Mouse (Mus musculus): ENCODE measurements at regions not wholly inside any gene's neighbourhood (a gene's known extent, or its start where the extent isn't known, plus 50 kb on each side); places are given as distances from the start of the nearest gene placed in this dataset.
"Not testable (repeated sequence)": the region's sequence is repeated elsewhere in the genome, so short reads cannot be mapped to it uniquely, and the experiment has no call there.

DNA sequence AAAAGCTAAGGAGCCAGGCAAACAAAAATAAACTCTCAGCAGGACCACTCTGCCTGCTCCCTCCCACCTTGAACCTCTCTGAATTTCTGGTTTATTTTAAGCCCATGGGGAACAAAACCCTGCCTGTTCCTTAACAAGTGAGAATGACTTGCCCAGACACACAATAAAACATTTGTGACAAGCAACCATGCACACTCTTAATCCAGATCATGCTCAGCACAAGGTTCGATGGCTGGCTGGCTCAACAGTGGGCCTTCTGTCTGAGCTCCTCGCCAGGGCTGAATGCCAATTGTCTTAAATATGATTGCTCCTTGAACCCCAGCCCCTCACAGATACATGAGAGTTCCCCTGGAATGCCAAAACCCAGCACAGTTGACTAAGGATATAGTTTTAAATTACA is 468.3 kb upstream of the Nrsn1 start:
- intact Hi-C loops (cut with DNase I), result no loop called here

DNA sequence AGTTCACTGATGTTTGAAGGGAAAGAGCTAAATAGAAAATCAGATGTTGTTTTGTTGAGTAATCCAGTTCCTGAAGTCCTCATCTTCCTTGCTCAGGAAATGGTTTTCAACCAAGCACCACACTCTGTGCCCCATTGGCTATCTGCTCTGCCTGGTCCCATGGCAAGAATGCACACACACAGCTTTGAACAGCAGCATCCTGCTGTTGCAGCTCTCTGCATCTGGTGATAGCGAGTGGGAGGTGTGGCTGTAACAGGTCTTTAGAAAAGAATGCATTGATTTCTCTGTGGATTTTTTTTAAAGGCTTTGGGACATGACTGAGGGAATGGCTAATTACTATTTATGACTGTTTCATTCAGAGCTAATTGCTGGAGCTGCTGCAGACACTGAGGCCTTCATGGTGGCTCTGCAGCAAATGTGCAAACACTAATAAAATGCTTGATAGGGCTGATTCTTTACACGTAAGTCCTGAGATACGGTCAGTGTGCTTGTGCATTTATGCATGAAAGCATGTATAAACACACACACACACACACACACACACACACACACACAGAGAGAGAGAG is 459.1 kb upstream of the Nrsn1 start:
- intact Hi-C loops (cut with DNase I), result no loop called here

DNA sequence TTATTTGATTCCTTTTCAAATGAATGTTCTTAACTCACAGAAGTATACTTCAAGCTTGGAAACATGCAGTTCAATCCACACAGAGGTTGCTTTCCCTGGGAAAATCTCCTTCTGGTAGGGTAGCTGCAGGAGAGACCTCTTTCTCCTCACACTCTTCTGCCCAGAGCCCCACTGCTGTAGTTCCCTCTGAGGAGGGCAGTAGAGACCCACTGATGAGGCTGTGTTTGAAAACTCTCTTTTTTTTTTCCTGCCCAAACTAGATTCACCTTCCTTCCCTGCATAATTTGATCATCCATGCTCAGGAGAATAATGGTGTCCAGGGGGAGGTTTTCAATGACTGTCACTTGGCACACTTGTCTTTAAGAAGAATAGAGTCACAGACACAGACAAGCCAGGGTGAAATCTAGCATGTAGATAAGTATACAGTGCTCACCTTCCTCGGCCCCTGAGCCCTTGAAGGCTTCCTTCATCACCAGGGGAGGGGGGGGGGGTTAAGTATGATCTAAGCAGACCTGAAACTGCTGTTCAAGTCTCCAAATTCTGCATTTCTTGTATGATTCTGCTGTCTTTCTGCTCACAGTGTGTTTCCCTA is 457.3 kb upstream of the Nrsn1 start:
- intact Hi-C loops (cut with DNase I), result no loop called here

DNA sequence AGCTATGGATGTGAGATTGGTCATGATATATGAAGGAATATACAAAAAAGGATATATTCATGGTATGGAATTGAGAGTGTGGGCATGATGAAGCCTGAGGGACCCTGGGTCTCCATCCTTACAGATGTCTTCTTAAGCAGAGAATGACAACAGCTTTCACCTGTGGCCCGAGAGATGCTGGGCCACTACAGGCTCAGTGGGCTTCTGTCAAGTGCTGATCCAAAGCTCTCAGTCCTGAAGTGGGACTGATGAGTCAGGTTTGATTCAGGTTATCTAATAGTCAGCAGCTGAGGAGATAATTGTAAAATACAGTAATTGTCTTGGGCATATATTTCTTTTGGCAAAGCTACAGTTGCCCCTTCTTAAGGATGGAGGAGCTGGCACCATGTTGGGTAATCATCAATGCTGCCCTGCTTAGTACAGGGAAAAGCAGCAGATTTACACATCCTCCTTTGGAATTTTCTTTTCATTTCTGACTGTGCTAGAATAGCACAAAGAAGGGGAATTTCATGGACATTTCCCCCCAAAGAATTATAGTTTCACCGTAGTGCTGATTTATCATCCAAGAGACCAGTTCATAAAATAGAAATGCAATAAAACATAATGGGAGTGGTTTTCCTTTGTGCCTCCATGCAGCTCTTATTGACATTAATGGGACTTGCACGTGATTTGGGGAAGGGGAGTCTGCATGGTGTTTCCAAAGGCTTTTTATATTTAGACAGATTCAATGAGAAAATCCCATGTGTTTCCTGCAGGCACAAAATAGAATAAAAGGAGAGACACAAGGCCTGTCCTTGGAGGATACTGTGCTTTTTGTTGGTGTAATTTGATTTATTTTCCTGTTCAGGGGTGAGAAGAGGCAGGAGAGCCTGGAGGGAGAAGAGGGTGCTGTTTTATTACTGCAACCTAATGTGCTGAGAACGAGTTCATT is 452.6 kb upstream of the Nrsn1 start:
- intact Hi-C loops (cut with DNase I), result no loop called here

DNA sequence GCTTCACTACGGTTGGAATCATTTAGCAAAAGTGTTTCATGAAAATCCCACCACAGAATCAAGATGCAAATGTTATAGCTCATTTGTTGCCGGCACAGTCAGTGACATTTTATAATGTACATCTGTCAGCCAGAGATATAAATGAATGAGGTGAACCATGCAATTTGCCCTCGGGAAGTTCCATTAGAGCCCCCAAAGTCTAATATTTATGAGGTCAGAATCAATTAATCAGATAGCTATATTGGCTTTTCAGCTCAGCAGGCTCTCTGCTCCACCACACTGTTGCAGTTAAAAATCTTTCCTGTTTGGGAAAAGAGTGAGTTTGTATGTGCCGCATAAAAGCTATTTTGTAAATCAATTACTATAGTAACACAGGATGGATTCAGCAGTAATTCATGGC is 430.7 kb upstream of the Nrsn1 start:
- intact Hi-C loops (cut with DNase I), result no loop called here

DNA sequence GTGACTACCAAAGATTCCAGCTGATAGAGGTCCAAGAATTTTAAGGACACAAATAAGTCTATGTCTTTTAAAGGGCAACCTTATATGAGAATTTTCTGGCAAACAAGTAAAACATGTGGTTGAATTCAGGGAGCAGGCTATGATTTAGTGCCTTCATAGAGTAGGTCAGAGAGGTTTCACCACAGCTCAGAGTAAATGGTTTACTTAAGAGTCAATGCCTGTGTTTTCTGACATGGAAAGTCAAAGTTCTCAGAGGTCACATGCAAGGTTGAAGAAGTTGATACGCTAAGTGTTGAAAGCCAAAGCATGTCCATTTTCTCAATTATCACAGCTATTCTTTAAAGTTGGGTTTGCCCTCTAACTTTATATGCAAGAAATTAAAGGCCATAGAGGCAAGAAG is 425.7 kb upstream of the Nrsn1 start:
- intact Hi-C loops (cut with DNase I), result no loop called here

DNA sequence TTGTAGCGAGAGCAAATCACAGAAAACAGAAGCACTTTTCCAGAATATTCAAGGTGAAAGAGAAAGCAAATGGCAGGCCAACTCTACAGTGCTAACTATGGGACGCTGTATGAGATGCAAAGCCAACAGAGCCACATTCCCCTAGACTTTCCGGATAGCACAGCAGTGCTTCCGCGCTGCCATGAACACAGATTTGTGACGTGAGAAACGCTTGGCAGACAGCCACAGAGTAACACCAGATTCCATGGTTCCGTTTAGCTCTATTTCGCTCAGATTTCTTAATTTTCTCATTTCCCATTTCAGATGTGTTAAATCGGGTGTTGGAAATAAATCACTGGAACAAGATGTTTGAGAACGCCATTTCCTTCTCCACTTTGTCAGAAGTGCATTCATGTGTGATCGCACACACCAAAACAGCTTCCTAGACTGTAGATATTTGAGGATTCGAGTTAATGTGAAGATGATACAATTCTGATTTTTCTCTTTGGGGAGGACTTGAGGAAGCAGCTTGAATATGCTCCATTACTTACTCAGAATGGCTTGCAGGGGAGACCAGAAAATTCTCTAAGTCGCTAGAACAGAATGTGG is 424.8 kb upstream of the Nrsn1 start:
- intact Hi-C loops (cut with DNase I), result no loop called here

DNA sequence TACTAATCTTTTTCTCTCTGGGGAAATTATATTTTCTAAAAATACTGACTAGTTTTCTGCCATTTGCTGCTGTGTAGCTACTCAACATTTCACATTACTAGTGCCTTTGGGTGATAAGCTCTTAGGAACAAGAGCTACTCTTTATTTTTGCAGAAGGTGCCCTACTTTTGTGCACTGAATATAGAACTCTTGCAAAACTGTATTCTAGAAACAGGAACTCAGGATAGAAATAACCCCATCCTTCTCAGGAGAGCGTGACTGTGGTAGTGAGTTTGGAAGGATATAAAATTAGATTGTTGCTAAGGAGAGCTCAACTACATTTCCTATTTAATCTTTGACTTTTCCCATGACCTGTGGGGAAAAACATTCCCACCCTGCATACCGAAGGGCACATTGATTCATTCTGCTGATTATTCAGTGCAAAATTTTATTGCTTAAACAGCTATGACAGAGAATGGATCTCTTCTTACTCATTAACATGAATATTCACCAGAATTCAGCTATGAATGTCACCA is 408.0 kb upstream of the Nrsn1 start:
- intact Hi-C loops (cut with DNase I), result no loop called here

DNA sequence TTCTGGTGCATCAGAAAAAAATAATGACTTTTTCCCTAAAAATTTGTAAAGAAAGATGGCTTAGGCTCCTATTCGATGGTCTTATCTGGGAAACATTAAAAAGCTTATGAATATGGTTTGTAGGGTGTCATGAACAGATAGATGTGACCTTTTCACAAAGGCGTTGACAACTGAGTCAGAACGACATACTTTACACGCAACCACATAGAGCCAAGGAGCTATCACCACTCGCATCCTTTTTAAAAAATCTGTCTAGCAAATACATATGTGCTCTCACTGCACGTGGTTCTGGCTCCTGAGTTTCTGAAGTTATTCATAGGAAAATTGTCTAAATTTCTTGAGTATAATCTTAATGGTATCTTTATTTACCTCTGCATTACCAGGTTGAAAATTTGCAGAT is 404.9 kb upstream of the Nrsn1 start:
- intact Hi-C loops (cut with DNase I), result no loop called here

DNA sequence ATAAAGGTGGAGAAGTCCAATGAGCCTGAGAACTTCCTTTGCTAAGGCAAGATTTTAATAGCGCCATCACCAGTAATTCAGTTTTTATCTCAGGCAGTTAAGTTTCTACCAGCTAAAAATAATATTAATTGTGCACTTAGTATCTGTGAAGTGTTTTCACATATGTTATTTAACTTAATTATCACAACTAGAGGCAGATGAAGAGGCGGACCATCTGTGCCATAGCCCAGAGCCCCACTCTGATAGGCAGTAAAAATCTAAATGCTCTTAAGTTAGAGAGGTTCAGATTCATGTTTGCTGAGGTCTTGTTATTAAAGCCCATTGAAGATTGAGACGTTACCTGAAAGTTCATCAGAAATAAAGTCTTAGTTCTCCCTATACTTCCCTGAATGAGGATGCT is 395.7 kb upstream of the Nrsn1 start:
- intact Hi-C loops (cut with DNase I), result no loop called here

DNA sequence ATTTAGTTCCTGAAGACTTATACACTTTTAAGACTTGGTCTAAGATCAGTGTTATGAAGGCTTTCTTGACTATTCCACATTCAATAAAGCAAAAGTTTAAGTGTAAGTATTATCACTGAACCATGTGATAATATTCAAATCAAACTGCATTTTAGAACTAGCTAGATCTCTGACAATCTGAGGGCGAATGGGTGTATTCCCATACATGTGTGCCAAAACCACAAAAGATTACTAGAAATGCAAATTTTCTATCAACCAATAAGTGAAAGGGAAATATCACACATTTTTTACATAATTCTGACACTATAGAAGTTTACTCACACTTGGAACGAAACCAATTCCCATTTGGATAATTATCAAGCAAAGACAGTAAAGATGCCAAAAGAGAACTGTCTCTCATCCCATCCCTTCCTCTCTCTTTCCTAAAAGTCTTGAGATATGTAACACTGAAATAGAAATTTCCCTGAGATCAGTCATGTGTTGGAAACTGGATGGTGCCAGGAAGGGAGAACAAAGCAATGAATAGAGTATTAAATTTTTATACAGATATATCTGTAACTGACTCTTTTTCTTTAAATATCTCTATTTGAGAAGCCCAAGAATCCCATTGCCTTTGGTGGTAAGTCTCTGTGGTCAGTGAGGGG is 394.8 kb upstream of the Nrsn1 start:
- intact Hi-C loops (cut with DNase I), result no loop called here

DNA sequence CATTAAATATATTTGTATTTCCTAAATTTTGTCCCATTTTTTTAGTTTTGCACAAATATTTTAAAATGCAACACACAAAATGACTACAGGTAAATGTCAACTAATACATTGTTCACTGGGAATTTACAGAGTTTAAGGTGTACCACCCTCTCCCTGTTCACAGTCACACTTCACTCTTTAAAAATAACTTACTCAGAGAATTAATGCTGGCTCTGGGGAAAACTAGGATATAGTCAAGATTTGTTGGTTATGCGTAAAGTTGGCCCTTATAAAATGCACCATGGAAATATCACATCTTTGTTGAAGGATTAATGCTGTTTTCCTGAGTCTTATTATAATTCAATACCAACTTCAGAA is 378.1 kb upstream of the Nrsn1 start:
- intact Hi-C loops (cut with DNase I), result no loop called here

DNA sequence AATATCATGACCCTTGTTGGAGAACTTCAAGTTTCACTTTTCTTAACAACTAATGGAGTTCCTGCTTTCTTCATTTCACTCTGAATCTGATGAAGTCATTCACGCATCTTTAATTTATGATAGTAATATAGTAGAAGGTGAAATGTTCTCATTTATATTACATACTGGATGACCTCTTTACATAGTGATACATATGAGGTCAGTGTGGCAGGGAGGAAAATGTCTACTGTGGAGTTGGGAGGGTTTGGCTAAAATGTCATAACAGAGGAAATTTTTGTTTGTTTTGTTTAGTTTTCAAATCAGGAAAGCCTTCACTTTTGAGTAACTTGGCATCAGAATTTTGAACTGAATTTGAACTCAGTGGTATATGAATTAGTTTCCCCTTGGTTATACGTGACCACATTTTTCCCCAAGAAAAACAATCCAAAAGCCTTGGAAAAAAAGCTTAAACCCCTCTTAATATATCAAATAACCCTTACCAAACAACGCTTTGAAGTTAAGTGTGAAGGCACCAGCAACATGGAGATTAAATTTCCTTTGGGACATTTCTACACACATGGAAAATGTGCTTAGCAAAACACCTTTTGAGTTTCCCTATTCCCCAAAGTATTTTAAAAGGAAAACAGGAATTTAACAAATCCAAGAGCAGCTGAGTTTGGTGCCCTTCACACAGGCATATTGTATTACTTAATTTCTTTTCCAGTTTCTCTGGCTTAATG is 377.6 kb upstream of the Nrsn1 start:
- intact Hi-C loops (cut with DNase I), result no loop called here

DNA sequence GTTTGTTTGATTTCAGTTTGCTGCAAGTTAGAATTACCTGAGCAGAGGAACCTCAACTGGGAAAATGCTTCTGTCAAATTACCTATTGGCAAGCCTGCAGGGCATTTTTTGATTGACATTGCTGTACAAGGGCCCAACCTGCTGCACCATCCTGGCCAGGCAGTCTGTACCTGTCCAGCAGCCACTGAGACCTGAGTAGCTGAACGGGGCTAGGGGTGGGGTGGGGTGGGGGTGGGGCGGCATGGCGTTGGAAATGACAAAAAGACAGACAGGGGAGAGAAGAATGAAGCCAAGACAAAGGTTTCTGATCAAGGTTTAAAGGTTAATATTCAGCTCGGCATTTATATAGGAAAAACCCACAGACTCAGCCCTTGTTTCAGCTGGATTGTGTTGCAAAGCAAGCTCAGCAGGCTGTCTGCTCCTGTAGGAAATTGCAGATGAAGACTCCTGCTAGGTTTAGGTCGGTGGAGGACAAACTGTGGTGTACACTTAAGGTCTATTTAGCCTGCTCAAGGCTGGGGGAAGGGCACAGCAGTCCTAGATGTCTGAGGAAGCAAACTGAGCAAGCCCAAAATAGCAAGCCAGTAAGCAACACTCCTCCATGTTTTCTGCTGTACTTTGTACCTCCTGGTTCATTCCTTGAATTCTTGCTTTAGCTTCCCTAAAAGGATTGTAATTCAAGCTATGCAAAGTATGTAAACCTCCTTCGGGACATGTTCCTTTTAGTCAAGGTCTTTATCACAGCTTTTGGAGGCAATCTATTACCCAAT is 369.4 kb upstream of the Nrsn1 start:
- intact Hi-C loops (cut with DNase I), result no loop called here

DNA sequence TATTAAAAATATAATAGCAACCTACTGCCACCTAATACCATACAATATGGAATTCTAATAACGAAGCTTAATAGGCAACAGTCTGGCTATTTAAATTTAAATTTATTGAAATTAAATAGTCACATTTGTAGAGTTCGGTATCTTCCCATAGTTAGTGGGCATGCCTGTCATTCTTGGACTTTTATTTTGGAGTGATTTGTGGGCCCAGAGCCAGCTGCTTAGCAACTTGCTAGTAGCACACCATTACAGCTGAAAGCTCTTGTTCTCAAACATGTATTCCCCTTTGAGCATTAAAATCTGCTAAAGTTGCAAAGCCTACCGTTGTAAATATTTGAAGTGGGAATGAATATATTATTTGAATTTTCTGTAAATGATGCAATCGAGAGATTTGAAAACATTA is 359.2 kb upstream of the Nrsn1 start:
- intact Hi-C loops (cut with DNase I), result no loop called here

DNA sequence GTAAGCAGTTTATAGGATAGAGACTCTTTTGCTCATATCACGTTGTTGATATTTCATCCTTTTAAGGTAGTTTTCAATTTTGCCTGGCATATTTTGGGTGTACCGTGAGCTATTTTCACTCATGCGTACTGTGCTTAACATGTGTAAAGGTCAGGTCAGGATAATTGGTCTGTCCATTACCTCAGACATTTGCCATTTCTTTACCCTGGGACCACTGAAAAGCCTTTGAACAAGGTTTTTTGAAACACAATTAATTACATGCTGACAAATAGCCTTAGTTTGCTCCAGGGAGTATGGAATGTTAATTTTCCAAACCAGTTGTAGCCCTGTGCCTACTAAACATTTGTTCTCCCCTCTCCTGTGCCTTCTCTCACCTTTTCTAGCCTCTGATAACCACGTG is 347.3 kb upstream of the Nrsn1 start:
- intact Hi-C loops (cut with DNase I), result no loop called here

DNA sequence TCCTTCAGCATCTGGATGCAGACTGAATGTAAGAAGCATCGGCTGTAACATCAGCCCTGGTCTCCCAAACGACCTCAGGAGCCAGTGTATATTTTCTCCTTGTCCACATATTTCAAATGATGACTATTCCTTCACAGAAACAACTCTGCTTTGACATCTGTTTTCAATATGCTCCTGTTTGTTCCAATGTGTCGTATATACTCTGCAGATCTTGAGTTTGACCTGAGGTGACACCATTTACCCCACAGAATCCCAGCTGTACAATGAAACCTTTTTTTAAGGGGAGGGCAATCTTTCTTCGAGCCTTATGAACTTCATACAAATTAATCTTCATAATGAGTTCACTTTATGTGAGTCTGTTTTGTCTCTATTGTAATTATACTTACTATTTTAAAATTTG is 341.7 kb upstream of the Nrsn1 start:
- intact Hi-C loops (cut with DNase I), result no loop called here

DNA sequence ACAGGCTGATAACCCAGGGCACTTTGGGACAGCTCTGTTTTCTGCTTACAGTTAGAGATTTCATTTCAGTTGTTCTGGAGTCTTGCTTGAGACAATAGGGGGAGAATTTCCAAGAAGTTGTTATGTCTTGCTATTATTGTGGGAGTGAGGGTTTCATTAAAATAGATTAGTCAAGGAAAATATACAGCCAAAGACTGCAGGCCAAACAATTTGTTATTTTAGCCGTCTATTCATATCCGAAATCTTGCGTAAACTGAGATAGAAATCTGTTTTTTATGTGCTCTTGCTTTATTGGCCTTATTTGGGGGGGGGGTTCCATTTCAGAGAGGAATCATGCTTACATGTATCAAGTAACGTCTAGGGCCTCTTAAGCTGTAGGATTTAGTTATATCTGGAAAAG is 339.3 kb upstream of the Nrsn1 start:
- intact Hi-C loops (cut with DNase I), result no loop called here

DNA sequence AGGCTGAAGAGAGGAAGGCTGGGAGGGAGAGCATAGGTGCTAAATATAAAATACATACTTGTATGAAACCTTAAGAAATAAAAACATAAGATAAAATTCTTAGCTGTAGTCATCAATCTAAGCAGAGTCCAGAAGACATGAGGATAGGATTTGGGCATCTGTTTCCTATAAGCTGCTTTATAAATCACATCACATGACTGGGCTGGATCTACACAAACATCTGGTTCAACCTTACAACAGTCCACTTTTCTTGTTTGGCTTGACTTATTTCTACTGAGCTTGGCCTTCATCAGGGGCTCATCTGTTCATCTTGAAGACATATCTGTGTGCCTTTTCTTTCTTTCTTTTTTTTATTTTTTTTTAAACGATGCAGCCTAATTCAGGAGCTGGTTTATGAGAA is 338.9 kb upstream of the Nrsn1 start:
- intact Hi-C loops (cut with DNase I), result no loop called here

DNA sequence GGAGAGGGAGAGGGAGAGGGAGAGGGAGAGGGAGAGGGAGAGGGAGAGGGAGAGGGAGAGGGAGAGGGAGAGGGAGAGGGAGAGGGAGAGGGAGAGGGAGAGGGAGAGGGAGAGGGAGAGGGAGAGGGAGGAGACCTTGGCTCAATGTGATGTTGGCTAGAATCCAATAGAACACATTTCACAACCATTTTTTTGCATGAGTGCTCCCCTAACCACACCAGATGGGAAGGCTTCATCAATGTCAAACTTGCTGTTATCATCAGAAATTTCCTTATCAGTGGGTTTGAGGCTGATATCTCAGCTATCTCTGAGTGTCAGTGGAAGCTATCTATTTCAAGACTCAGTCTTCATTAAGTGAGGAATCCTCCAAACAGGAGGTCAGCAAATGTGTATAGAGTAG is 331.0 kb upstream of the Nrsn1 start:
- intact Hi-C loops (cut with DNase I), result not testable (repeated sequence)
